Mouse (Mus musculus) heart, embryonic 11.5 days (tissue): Measurements from ENCODE around the gene Exosc8. TPM values are rescaled to one million over a fixed set of nuclear protein-coding genes. Genes with fewer than 3 reads are reported as not detected.

Experiments used
- ATAC-seq: fragments of 200-750 bp; cut with Nextera tagmentation; replicated peaks from 2 replicates; pipeline ENCODE4 v1.8.0; 2017; ENCODE audit warnings: moderate library complexity; ENCODE audit not compliant: insufficient number of reproducible peaks, low FRiP score, low TSS enrichment
- H3K27ac ChIP-seq: fragments of 300-500 bp; sonication (generic); 2 replicates; pipeline ENCODE4 v1.5.1; 2014; ENCODE audit warnings: mild to moderate bottlenecking, low read depth, low read length
- H3K27me3 ChIP-seq: fragments of 300-500 bp; sonication (generic); 2 replicates; pipeline ENCODE4 v1.6.1; 2014; ENCODE audit warnings: mild to moderate bottlenecking, low read length, mixed read lengths; ENCODE audit not compliant: control insufficient read depth, insufficient read depth
- H3K36me3 ChIP-seq: fragments of 300-500 bp; sonication (generic); 2 replicates; pipeline ENCODE4 v1.6.1; 2014; ENCODE audit warnings: mild to moderate bottlenecking, low read length, moderate library complexity, mixed read lengths; ENCODE audit not compliant: control insufficient read depth, insufficient read depth
- H3K4me1 ChIP-seq: fragments of 300-500 bp; sonication (generic); 2 replicates; pipeline ENCODE4 v1.6.1; 2014; ENCODE audit warnings: low read length; ENCODE audit not compliant: control insufficient read depth, insufficient read depth
- H3K4me2 ChIP-seq: fragments of 300-500 bp; sonication (generic); 2 replicates; pipeline ENCODE4 v1.6.1; 2014; ENCODE audit warnings: mild to moderate bottlenecking, moderate library complexity
- H3K4me3 ChIP-seq: fragments of 300-500 bp; sonication (generic); 2 replicates; pipeline ENCODE4 v1.5.1; 2014; ENCODE audit warnings: low read depth, low read length
- H3K9ac ChIP-seq: fragments of 300-500 bp; sonication (generic); 2 replicates; pipeline ENCODE4 v1.6.1; 2014; ENCODE audit warnings: mild to moderate bottlenecking, low read depth, low read length, moderate library complexity
- H3K9me3 ChIP-seq: fragments of 300-500 bp; sonication (generic); replicated peaks from 2 replicates; pipeline ENCODE4 v1.6.1; 2016; ENCODE audit warnings: low read length; ENCODE audit not compliant: control insufficient read depth
- WGBS: fragments of 180-500 bp; shearing (Covaris S2); extraction: QIAGEN DNeasy Blood & Tissue Kit; methylation state at CpG from one replicate; pipeline ENCODE4 v1.1.7; 2014; ENCODE audit not compliant: insufficient replicate concordance; 5-methylcytosine and 5-hydroxymethylcytosine counted together
- polyA plus RNA-seq: library from polyadenylated mRNA; unstranded; fragments of >200 nt; fragmentation: Nextera tagmentation; extraction: Ambion mirVana; gene quantifications from 2 replicates; pipeline ENCODE4 v1.2.1, GENCODE M21; 2014

Gene Exosc8
- polyA plus RNA-seq, 1 experiment from 2014 or later = 110 TPM

DNA sequence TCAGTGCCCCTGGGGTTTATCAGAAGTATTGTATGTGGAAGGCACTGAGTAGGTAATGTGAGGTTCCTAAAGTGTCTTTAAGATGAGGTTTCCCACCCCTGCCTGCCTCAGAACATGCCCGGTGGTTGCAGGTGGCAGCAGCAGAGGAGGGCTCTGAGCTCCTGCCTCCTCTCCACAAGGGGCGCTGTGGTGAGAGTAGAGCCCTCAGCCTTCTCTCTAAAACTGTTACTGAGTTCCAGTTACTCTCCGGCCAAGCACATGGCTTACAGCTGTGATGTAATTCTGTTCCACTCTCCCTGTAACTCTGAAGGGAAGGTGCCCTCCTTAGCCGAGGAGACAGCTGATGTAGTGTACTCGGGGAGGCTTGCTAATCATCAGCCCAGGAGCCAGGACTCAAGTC is 10.6 kb upstream of the Exosc8 start:
- no peak overlapping the region for H3K4me2 ChIP-seq
- no peak overlapping the region for H3K4me3 ChIP-seq
- no peaks in the 10 kb centered on the region for H3K27me3 ChIP-seq
- H3K4me1 ChIP-seq = 0 out of 2 replicates have a peak, but pooled peaks cover 2% of the 10 kb centered on the region
- peaks cover 53% of the 10 kb centered on the region for H3K36me3 ChIP-seq
- WGBS = 62% methylated on average over 5 of the region's 5 CpGs
- no peak overlapping the region for H3K27ac ChIP-seq
- no peaks in the 10 kb centered on the region for H3K9me3 ChIP-seq
- ATAC-seq = no peak
- no peak overlapping the region for H3K9ac ChIP-seq

DNA sequence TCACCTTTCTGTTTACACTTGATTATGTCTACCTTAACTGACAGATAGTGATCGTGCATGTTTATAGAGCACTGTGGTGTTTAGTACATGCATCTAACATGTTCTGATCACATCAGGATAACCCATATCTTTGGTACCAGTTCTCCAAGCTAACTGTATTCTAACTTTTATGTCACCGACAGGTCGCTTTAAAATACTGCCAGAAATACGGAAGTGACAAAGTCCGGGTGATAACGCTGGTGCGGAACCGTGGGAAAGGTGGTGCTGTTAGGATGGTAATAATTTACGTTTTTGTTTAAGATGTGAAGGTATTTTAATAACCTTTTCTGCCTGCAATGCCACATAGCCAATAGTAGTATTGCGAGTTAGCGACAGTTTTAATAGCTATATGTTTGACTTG is 6.8 kb upstream of the Exosc8 start:
- H3K4me2 ChIP-seq = no peak overlapping the region
- no peak overlapping the region for H3K27ac ChIP-seq
- ATAC-seq = no peak
- no peak overlapping the region for H3K9ac ChIP-seq
- no peak overlapping the region for H3K4me3 ChIP-seq
- H3K9me3 ChIP-seq = no peaks in the 10 kb centered on the region
- WGBS = 95% methylated on average over 11 of the region's 11 CpGs
- H3K36me3 ChIP-seq = peaks cover 33% of the 10 kb centered on the region
- no peaks in the 10 kb centered on the region for H3K27me3 ChIP-seq
- H3K4me1 ChIP-seq = no peaks in the 10 kb centered on the region

DNA sequence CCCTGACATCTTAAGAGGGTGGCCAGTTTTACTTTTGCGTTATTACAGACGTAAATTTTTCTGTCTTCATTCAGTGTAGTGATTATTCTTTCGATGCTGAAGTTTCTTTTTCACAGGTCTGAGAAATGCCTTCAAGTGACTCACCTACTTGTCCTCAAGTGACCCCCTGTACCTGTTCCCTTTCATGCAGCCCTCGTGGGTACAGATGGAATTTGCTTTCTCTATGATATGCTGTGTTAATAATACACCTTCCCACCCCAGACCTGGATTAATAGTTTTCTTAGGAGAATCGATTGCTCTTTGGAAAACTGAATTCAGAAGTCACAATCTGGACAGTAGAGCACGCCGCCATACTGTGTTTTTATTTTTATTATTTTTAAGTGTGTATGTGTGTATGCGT is 2.1 kb upstream of the Exosc8 start:
- ATAC-seq = no peak
- no peaks in the 10 kb centered on the region for H3K27me3 ChIP-seq
- peaks cover 13% of the 10 kb centered on the region for H3K36me3 ChIP-seq
- no peak overlapping the region for H3K4me2 ChIP-seq
- WGBS = 95% methylated on average over 8 of the region's 8 CpGs
- no peak overlapping the region for H3K9ac ChIP-seq
- H3K4me3 ChIP-seq = no peak overlapping the region
- H3K9me3 ChIP-seq = no peaks in the 10 kb centered on the region
- no peak overlapping the region for H3K27ac ChIP-seq
- H3K4me1 ChIP-seq = peaks cover 9% of the 10 kb centered on the region; the same call in 1 of the 2 replicates

DNA sequence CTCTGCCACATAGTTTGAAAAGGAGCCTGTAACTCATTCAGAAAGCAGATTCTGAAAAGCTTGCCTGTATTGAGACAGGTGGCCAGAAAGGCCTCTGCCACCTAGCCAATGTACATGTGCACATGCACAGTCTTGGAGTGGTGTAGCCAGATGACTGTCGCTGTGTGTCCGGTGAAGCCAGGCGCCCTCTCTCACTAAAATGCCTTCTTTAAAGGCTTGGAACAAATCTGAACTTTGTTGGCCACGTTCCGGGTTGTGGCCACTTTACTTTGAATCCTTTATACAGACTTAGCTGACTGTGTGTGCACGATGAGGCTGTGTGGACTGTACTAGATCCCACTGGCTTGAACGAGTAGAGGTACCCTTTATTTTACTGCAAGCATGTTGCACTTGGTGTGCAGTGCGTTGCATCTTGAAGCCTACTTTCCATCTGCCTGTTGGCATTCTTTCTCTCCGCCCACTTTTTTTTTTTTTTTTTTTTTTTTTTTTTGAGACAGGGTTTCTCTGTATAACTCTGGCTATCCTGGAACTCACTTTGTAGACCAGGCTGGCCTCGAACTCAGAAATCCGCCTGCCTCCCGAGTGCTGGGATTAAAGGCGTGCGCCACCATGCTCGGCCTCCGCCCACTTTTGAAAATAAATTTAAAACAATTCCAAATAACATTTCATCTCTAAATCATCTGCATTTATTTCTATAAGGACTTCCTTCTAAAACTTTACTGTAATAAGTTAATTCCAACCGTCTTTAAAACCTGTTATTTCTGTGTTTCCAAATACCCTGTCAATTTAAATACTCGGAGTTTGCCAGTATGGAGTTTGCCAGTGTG is 1.1 kb upstream of the Exosc8 start:
- no peaks in the 10 kb centered on the region for H3K27me3 ChIP-seq
- H3K4me2 ChIP-seq = peak overlapping the region; percentile 87
- peaks cover 8% of the 10 kb centered on the region for H3K36me3 ChIP-seq
- peaks cover 9% of the 10 kb centered on the region; the same call in 1 of the 2 replicates for H3K4me1 ChIP-seq
- peak overlapping the region; percentile 95 for H3K4me3 ChIP-seq
- H3K9me3 ChIP-seq = no peaks in the 10 kb centered on the region
- ATAC-seq = no peak
- H3K9ac ChIP-seq = peak overlapping the region; percentile 98
- H3K27ac ChIP-seq = peak overlapping the region; percentile 99
- WGBS = 57% methylated on average over 18 of the region's 18 CpGs

DNA sequence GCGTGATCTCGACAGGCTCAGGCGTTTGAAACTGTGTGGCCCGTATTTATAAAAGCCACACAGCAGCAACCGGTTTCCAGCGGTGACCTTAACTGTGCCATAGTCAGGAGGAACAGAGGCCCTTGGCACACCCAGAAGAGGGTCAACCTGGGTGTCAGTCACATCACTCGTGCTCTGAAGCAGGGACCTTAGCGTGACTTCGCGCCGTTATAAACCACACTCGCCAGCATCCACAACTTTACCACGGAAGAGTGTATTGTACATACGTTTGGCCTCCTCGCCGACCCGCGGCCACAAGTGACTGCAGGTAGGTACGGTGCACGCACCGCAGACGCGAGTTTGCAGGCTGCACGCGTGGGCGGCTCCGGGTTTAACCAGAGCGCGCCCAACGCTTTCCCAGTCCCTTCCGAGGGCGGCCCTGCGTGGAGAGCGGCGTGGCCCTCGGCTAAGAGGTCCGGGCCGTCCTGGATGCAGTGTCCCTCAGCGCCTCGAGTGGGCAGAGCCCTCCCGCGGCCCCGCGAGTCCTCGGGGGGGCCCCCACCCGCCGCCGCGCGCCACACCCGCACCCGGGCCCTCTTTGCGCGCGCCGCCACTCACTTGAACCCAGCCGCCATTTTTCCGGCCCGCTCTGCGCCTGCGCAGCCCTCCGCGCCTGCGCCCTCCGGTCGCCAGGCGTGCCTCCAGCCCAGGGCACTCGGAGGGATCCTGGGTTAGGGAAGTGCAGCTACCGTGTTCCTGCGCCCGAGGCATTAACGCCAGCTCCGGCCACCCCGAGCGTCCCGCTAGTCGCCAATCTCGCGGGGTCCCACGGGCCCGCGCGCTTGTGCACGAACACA is 564 bp downstream of the Exosc8 start:
- Histone ChIP-seq H3K4me2 (peak overlapping the region; percentile 87), H3K9me3 (no peaks in the 10 kb centered on the region), H3K4me3 (peak overlapping the region; percentile 95), H3K4me1 (peaks cover 9% of the 10 kb centered on the region; the same call in 1 of the 2 replicates), H3K9ac (peak overlapping the region; percentile 98), H3K27ac (peak overlapping the region; percentile 99), H3K36me3 (peaks cover 13% of the 10 kb centered on the region), H3K27me3 (no peaks in the 10 kb centered on the region)
- ATAC-seq = peak; percentile 94
- under 1% methylated on average over 81 of the region's 84 CpGs for WGBS

DNA sequence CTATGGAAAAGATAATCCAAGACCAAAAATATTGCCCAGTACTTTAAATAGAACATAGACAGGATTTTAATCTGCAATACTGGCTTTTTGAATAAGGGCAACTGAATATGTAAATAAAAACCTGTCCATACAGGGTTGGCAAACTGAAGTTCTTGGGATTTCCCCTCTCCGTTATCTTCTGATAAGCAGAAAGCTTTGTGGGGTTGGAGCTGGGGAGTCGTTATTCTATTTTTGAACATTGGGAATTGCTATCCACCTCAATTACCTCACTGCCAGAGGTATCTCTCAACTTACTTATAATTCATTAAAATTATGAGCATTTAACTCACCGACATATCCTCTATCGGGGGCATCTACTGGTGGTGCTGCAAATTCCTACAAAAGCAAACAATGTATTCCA is 2.8 kb downstream of the Exosc8 start:
- Histone ChIP-seq H3K4me3 (no peak overlapping the region), H3K4me1 (peaks cover 9% of the 10 kb centered on the region; the same call in 1 of the 2 replicates), H3K27ac (no peak overlapping the region), H3K9me3 (no peaks in the 10 kb centered on the region), H3K36me3 (peaks cover 20% of the 10 kb centered on the region), H3K4me2 (no peak overlapping the region), H3K9ac (no peak overlapping the region), H3K27me3 (no peaks in the 10 kb centered on the region)
- 75% methylated on average over 4 of the region's 4 CpGs for WGBS
- no peak for ATAC-seq

DNA sequence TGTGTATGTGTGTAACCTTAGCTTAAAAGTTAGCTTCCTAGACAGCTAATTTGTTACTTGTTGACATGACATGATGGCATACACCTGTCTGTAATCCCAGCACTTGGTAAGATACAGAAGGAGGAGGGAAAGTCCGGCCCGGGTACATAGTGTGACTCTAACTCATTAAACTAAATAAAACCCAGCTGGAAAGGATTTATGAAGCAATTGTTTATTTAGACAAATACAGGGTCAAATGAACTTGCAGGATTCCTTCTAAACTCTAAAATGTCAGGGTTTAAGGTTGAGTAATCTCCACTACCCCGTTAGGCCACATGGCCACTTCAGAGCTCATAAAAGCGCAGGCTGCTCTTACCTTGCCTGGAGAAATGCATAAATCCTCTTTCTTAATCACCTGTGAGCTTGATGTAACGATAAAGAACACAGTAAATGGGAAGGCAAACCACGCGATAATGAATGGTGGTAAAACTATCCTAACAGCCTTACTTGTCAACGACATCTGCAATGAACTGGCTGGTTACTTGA is 3.5 kb downstream of the Exosc8 start:
- no peak for ATAC-seq
- H3K4me1 ChIP-seq = peaks cover 9% of the 10 kb centered on the region; the same call in 1 of the 2 replicates
- peaks cover 25% of the 10 kb centered on the region for H3K36me3 ChIP-seq
- H3K9ac ChIP-seq = no peak overlapping the region
- 84% methylated on average over 8 of the region's 8 CpGs for WGBS
- no peaks in the 10 kb centered on the region for H3K9me3 ChIP-seq
- no peak overlapping the region for H3K4me2 ChIP-seq
- no peaks in the 10 kb centered on the region for H3K27me3 ChIP-seq
- H3K27ac ChIP-seq = no peak overlapping the region
- no peak overlapping the region for H3K4me3 ChIP-seq

DNA sequence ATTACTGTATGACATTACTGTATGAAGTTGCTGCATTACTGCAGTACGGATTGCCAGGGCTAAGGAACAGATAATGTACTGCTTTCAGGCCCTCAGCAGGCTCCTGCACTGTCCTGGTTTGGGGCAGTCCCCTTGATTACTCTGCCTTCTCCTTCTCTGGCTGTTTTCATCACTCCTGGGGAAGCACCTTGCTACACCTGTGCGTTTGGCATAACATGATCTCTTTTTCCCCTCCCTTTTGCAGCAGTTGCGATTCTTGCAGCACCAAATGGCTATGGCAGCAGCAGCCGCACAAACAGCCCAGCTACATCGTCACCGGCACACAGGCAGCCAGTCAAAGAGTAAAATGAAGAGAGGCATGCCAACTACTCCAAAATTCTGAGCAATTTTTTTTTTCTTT is 7.1 kb downstream of the Exosc8 start:
- Histone ChIP-seq H3K9me3 (no peaks in the 10 kb centered on the region), H3K4me3 (no peak overlapping the region), H3K27me3 (no peaks in the 10 kb centered on the region), H3K4me2 (no peak overlapping the region), H3K9ac (no peak overlapping the region), H3K27ac (no peak overlapping the region), H3K4me1 (peaks cover 6% of the 10 kb centered on the region; the same call in 1 of the 2 replicates), H3K36me3 (peaks cover 25% of the 10 kb centered on the region)
- no peak for ATAC-seq
- 90% methylated on average over 6 of the region's 6 CpGs for WGBS
